Mouse (Mus musculus) cerebellum, adult 11 months (tissue): ENCODE results near the gene Rpl23a.

Source experiments
- DNase-seq: peaks from one replicate; pipeline ENCODE4 v3.0.0; 2022

Rpl23a gene

GRCm38 (mm10) chr11:78166161-78166560 is 17.2 kb downstream of the Rpl23a start:
- DNase-seq = no peak

- peak; percentile 54 for DNase-seq
These were observed 17.6 kb downstream of the Rpl23a start for GRCm38 (mm10) chr11:78165761-78166109.

- DNase-seq = peak; percentile 73
These were observed 18.2 kb downstream of the Rpl23a start, which contains the start of gene Traf4 for GRCm38 (mm10) chr11:78164924-78165760. TSS of gene Traf4 (minus strand) at chr11:78165589.

- DNase-seq = no peak
These were observed 18.8 kb downstream of the Rpl23a start for GRCm38 (mm10) chr11:78164604-78164923.

GRCm38 (mm10) chr11:78163681-78164603 is 19.4 kb downstream of the Rpl23a start:
- no peak for DNase-seq

- no peak for DNase-seq
These were observed 20.3 kb downstream of the Rpl23a start for GRCm38 (mm10) chr11:78163045-78163444.

- no peak for DNase-seq
These were observed 20.9 kb downstream of the Rpl23a start for GRCm38 (mm10) chr11:78162504-78162903.

- DNase-seq = no peak
These were observed 21.4 kb downstream of the Rpl23a start for GRCm38 (mm10) chr11:78161968-78162367.

GRCm38 (mm10) chr11:78161169-78161568 is 22.2 kb downstream of the Rpl23a start:
- DNase-seq = no peak

- no peak for DNase-seq
These were observed 22.7 kb downstream of the Rpl23a start for GRCm38 (mm10) chr11:78160675-78161074.

- no peak for DNase-seq
These were observed 23.2 kb downstream of the Rpl23a start for GRCm38 (mm10) chr11:78160171-78160570.

GRCm38 (mm10) chr11:78159557-78159956 is 23.8 kb downstream of the Rpl23a start:
- DNase-seq = no peak

GRCm38 (mm10) chr11:78159096-78159495 is 24.3 kb downstream of the Rpl23a start:
- peak; percentile 76 for DNase-seq

GRCm38 (mm10) chr11:78156156-78156699 is 27.2 kb downstream of the Rpl23a start:
- no peak for DNase-seq

- DNase-seq = no peak
These were observed 27.7 kb downstream of the Rpl23a start for GRCm38 (mm10) chr11:78155674-78156073.

- DNase-seq = no peak
These were observed 29.6 kb downstream of the Rpl23a start for GRCm38 (mm10) chr11:78153778-78154177.

GRCm38 (mm10) chr11:78152299-78153231 is 30.8 kb downstream of the Rpl23a start:
- peak; percentile 77 for DNase-seq

- DNase-seq = no peak
These were observed 32.2 kb downstream of the Rpl23a start for GRCm38 (mm10) chr11:78151161-78151560.

- no peak for DNase-seq
These were observed 36.5 kb downstream of the Rpl23a start for GRCm38 (mm10) chr11:78146707-78147543.

- DNase-seq = no peak
These were observed 37.2 kb downstream of the Rpl23a start for GRCm38 (mm10) chr11:78146168-78146567.

GRCm38 (mm10) chr11:78143520-78143919 is 39.9 kb downstream of the Rpl23a start:
- DNase-seq = no peak
